Mouse (Mus musculus) embryonic facial prominence, embryonic 12.5 days (tissue): ENCODE measurements around the gene Ttc30a2. TPM values are rescaled to one million over a fixed set of nuclear protein-coding genes. Genes with fewer than 3 reads are reported as not detected.
"Not testable (repeated sequence)": the region's sequence is repeated elsewhere in the genome, so short reads cannot be mapped to it uniquely, and the experiment has no call there.

Source experiments
- ATAC-seq: fragments of 200-750 bp; cut with Nextera tagmentation; 2 replicates; pipeline ENCODE4 v1.8.0; 2017; ENCODE audit not compliant: insufficient number of reproducible peaks, insufficient read depth, low FRiP score, low TSS enrichment
- H3K27ac ChIP-seq: fragments of 300-500 bp; sonication (generic); 2 replicates; pipeline ENCODE4 v1.5.1; 2016; ENCODE audit warnings: mild to moderate bottlenecking
- H3K27me3 ChIP-seq: fragments of 300-500 bp; sonication (generic); 2 replicates; pipeline ENCODE4 v1.6.1; 2016; ENCODE audit warnings: mild to moderate bottlenecking, moderate library complexity
- H3K36me3 ChIP-seq: fragments of 300-500 bp; sonication (generic); 2 replicates; pipeline ENCODE4 v1.6.1; 2016; ENCODE audit warnings: mild to moderate bottlenecking
- H3K4me1 ChIP-seq: fragments of 300-500 bp; sonication (generic); 2 replicates; pipeline ENCODE4 v1.6.1; 2016
- H3K4me2 ChIP-seq: fragments of 300-500 bp; sonication (generic); replicated peaks from 2 replicates; pipeline ENCODE4 v1.6.1; 2016; ENCODE audit warnings: mild to moderate bottlenecking, moderate library complexity
- H3K4me3 ChIP-seq: fragments of 300-500 bp; sonication (generic); 2 replicates; pipeline ENCODE4 v1.5.1; 2016; ENCODE audit warnings: mild to moderate bottlenecking
- H3K9ac ChIP-seq: fragments of 300-500 bp; sonication (generic); 2 replicates; pipeline ENCODE4 v1.6.1; 2016; ENCODE audit warnings: mild to moderate bottlenecking, moderate library complexity
- H3K9me3 ChIP-seq: fragments of 300-500 bp; sonication (generic); 2 replicates; pipeline ENCODE4 v1.6.1; 2016; ENCODE audit warnings: mild to moderate bottlenecking, moderate library complexity
- WGBS: fragments of 180-500 bp; shearing (Covaris S2); methylation state at CpG from one replicate; pipeline ENCODE4 v1.1.7; 2016; 5-methylcytosine and 5-hydroxymethylcytosine counted together
- polyA plus RNA-seq: library from polyadenylated mRNA; unstranded; fragments of >200 nt; fragmentation: Nextera tagmentation; extraction: Ambion mirVana; gene quantifications from 2 replicates; pipeline ENCODE4 v1.2.1, GENCODE M21; 2016

Ttc30a2 gene
- polyA plus RNA-seq, 1 experiment from 2014 or later = 0.40 TPM

GRCm38 (mm10) chr2:75991581-75992205, 13.7 kb upstream of the Ttc30a2 start:
- no peak overlapping the region for H3K4me3 ChIP-seq
- no peak overlapping the region for H3K9ac ChIP-seq
- no peaks in the 10 kb centered on the region for H3K9me3 ChIP-seq
- 0 out of 2 replicates have a peak overlapping the region, but pooled peaks have one; percentile 9 for H3K4me2 ChIP-seq
- no peaks in the 10 kb centered on the region for H3K27me3 ChIP-seq
- no peak; the same call in 1 of the 2 replicates for ATAC-seq
- no peaks in the 10 kb centered on the region for H3K36me3 ChIP-seq
- 12% methylated on average over 6 of the region's 6 CpGs for WGBS
- peaks cover 41% of the 10 kb centered on the region for H3K4me1 ChIP-seq
- peak overlapping the region; percentile 80 for H3K27ac ChIP-seq

- Histone ChIP-seq H3K9me3 (no peaks in the 10 kb centered on the region), H3K27ac (peak overlapping the region; percentile 80), H3K27me3 (no peaks in the 10 kb centered on the region), H3K4me3 (no peak overlapping the region), H3K36me3 (no peaks in the 10 kb centered on the region), H3K4me2 (no peak overlapping the region), H3K4me1 (peaks cover 43% of the 10 kb centered on the region), H3K9ac (no peak overlapping the region)
- no peak for ATAC-seq
- 43% methylated on average over 13 of the region's 13 CpGs for WGBS
Measured at GRCm38 (mm10) chr2:75990885-75991539, 13.0 kb upstream of the Ttc30a2 start.

GRCm38 (mm10) chr2:75989694-75990093, 11.7 kb upstream of the Ttc30a2 start:
- H3K9ac ChIP-seq = no peak overlapping the region
- H3K4me2 ChIP-seq = no peak overlapping the region
- 17% methylated on average over 4 of the region's 4 CpGs for WGBS
- peak overlapping the region; percentile 80 for H3K27ac ChIP-seq
- ATAC-seq = no peak
- peaks cover 43% of the 10 kb centered on the region for H3K4me1 ChIP-seq
- H3K36me3 ChIP-seq = no peaks in the 10 kb centered on the region
- H3K9me3 ChIP-seq = no peaks in the 10 kb centered on the region
- no peaks in the 10 kb centered on the region for H3K27me3 ChIP-seq
- H3K4me3 ChIP-seq = no peak overlapping the region

GRCm38 (mm10) chr2:75988779-75989363, 10.9 kb upstream of the Ttc30a2 start:
- ATAC-seq = no peak
- no peaks in the 10 kb centered on the region for H3K27me3 ChIP-seq
- H3K27ac ChIP-seq = peak overlapping the region; percentile 76
- H3K9me3 ChIP-seq = no peaks in the 10 kb centered on the region
- H3K4me3 ChIP-seq = no peak overlapping the region
- 0 out of 2 replicates have a peak overlapping the region, but pooled peaks have one; percentile 10 for H3K4me2 ChIP-seq
- WGBS = 32% methylated on average over 7 of the region's 7 CpGs
- H3K36me3 ChIP-seq = no peaks in the 10 kb centered on the region
- H3K4me1 ChIP-seq = peaks cover 43% of the 10 kb centered on the region
- H3K9ac ChIP-seq = no peak overlapping the region

- no peak for ATAC-seq
- WGBS = 60% methylated on average over 4 of the region's 4 CpGs
- H3K4me1 ChIP-seq = peaks cover 43% of the 10 kb centered on the region
Measured at GRCm38 (mm10) chr2:75988378-75988777, 10.4 kb upstream of the Ttc30a2 start.

GRCm38 (mm10) chr2:75987739-75988138, 9.8 kb upstream of the Ttc30a2 start:
- no peak overlapping the region for H3K4me3 ChIP-seq
- peak overlapping the region; percentile 36; the same call in 1 of the 2 replicates for H3K27ac ChIP-seq
- H3K4me2 ChIP-seq = no peak overlapping the region
- H3K9ac ChIP-seq = no peak overlapping the region
- no peaks in the 10 kb centered on the region for H3K27me3 ChIP-seq
- no peak for ATAC-seq
- H3K9me3 ChIP-seq = no peaks in the 10 kb centered on the region
- H3K4me1 ChIP-seq = peaks cover 43% of the 10 kb centered on the region
- H3K36me3 ChIP-seq = no peaks in the 10 kb centered on the region
- 58% methylated on average over 9 of the region's 9 CpGs for WGBS

More at GRCm38 (mm10) chr2:75988378-75988777, 10.4 kb upstream of the Ttc30a2 start:
- H3K4me2 ChIP-seq = no peak overlapping the region
- no peaks in the 10 kb centered on the region for H3K27me3 ChIP-seq
- no peaks in the 10 kb centered on the region for H3K36me3 ChIP-seq
- peak overlapping the region; percentile 76 for H3K27ac ChIP-seq
- H3K4me3 ChIP-seq = no peak overlapping the region
- H3K9me3 ChIP-seq = no peaks in the 10 kb centered on the region
- H3K9ac ChIP-seq = no peak overlapping the region

- Histone ChIP-seq H3K9me3 (no peaks in the 10 kb centered on the region), H3K4me1 (peaks cover 23% of the 10 kb centered on the region), H3K4me2 (no peak overlapping the region), H3K27me3 (no peaks in the 10 kb centered on the region), H3K9ac (no peak overlapping the region), H3K36me3 (no peaks in the 10 kb centered on the region), H3K4me3 (no peak overlapping the region), H3K27ac (no peak overlapping the region)
- no peak for ATAC-seq
- WGBS = 5% methylated on average over 2 of the region's 2 CpGs
Measured at GRCm38 (mm10) chr2:75985124-75985523, 7.2 kb upstream of the Ttc30a2 start.

GRCm38 (mm10) chr2:75983847-75984246, 5.9 kb upstream of the Ttc30a2 start:
- Histone ChIP-seq H3K4me3 (no peak overlapping the region), H3K36me3 (no peaks in the 10 kb centered on the region), H3K9ac (no peak overlapping the region), H3K27me3 (no peaks in the 10 kb centered on the region), H3K4me1 (peaks cover 16% of the 10 kb centered on the region), H3K27ac (no peak overlapping the region), H3K9me3 (no peaks in the 10 kb centered on the region), H3K4me2 (no peak overlapping the region)
- ATAC-seq = no peak
- WGBS = 79% methylated on average over 3 of the region's 3 CpGs

GRCm38 (mm10) chr2:75983091-75983490, 5.1 kb upstream of the Ttc30a2 start:
- ATAC-seq = no peak
- WGBS = 95% methylated on average over 3 of the region's 3 CpGs
- H3K9ac ChIP-seq = no peak overlapping the region

GRCm38 (mm10) chr2:75982626-75983025, 4.7 kb upstream of the Ttc30a2 start:
- Histone ChIP-seq H3K36me3 (no peaks in the 10 kb centered on the region), H3K9ac (no peak overlapping the region), H3K27me3 (no peaks in the 10 kb centered on the region), H3K27ac (no peak overlapping the region), H3K9me3 (no peaks in the 10 kb centered on the region), H3K4me1 (peaks cover 4% of the 10 kb centered on the region; the same call in 1 of the 2 replicates), H3K4me3 (no peak overlapping the region), H3K4me2 (no peak overlapping the region)
- 94% methylated on average over 4 of the region's 4 CpGs for WGBS
- ATAC-seq = no peak

More at GRCm38 (mm10) chr2:75983091-75983490, 5.1 kb upstream of the Ttc30a2 start:
- Histone ChIP-seq H3K9me3 (no peaks in the 10 kb centered on the region), H3K4me2 (no peak overlapping the region), H3K36me3 (no peaks in the 10 kb centered on the region), H3K27ac (no peak overlapping the region), H3K4me3 (no peak overlapping the region), H3K27me3 (no peaks in the 10 kb centered on the region), H3K4me1 (peaks cover 8% of the 10 kb centered on the region; the same call in 1 of the 2 replicates)

GRCm38 (mm10) chr2:75981440-75982081, 3.6 kb upstream of the Ttc30a2 start, which contains the start of gene Ttc30a1:
Gene Ttc30a1 (minus strand): TSS chr2:75981967.
- 3% methylated on average over 32 of the region's 34 CpGs for WGBS
- not testable (repeated sequence) for H3K9me3 ChIP-seq, H3K36me3 ChIP-seq, H3K27me3 ChIP-seq, H3K27ac ChIP-seq, H3K4me1 ChIP-seq
- Histone ChIP-seq H3K4me3 (peak within 1 kb of the TSS; percentile 43), H3K9ac (peak within 1 kb of the TSS; percentile 53; the same call in 1 of the 2 replicates), H3K4me2 (peak within 1 kb of the TSS; percentile 69)
- peak; percentile 67; the same call in 1 of the 2 replicates for ATAC-seq
